Mouse (Mus musculus) stomach, embryonic 15.5 days (tissue): ENCODE data around the gene Pnpla3. TPM values are rescaled to one million over a fixed set of nuclear protein-coding genes. Genes with fewer than 3 reads are reported as not detected.
"Not testable (repeated sequence)": the region's sequence is repeated elsewhere in the genome, so short reads cannot be mapped to it uniquely, and the experiment has no call there.

Experiments
- ATAC-seq: fragments of 200-750 bp; cut with Nextera tagmentation; 2 replicates; pipeline ENCODE4 v1.8.0; 2017; ENCODE audit warnings: low read depth, moderate number of reproducible peaks, moderate TSS enrichment; ENCODE audit not compliant: insufficient read depth, low FRiP score
- H3K27ac ChIP-seq: fragments of 300-500 bp; sonication (generic); 2 replicates; pipeline ENCODE4 v1.5.1; 2015; ENCODE audit warnings: mild to moderate bottlenecking, inconsistent platforms
- H3K27me3 ChIP-seq: fragments of 300-500 bp; sonication (generic); replicated peaks from 2 replicates; pipeline ENCODE4 v1.6.1; 2015; ENCODE audit warnings: inconsistent platforms
- H3K36me3 ChIP-seq: fragments of 300-500 bp; sonication (generic); 2 replicates; pipeline ENCODE4 v1.6.1; 2015; ENCODE audit warnings: inconsistent platforms
- H3K4me1 ChIP-seq: fragments of 300-500 bp; sonication (generic); 2 replicates; pipeline ENCODE4 v1.6.1; 2015; ENCODE audit warnings: inconsistent platforms
- H3K4me2 ChIP-seq: fragments of 300-500 bp; sonication (generic); 2 replicates; pipeline ENCODE4 v1.6.1; 2015; ENCODE audit warnings: mild to moderate bottlenecking, inconsistent platforms
- H3K4me3 ChIP-seq: fragments of 300-500 bp; sonication (generic); replicated peaks from 2 replicates; pipeline ENCODE4 v1.5.1; 2015; ENCODE audit warnings: inconsistent platforms
- H3K9ac ChIP-seq: fragments of 300-500 bp; sonication (generic); 2 replicates; pipeline ENCODE4 v1.6.1; 2015; ENCODE audit warnings: inconsistent platforms
- H3K9me3 ChIP-seq: fragments of 300-500 bp; sonication (generic); 2 replicates; pipeline ENCODE4 v1.6.1; 2016; ENCODE audit warnings: inconsistent platforms
- WGBS: fragments of 180-500 bp; shearing (Covaris S2); methylation state at CpG from one replicate; pipeline ENCODE4 v1.1.7; 2015; 5-methylcytosine and 5-hydroxymethylcytosine counted together
- polyA plus RNA-seq: library from polyadenylated mRNA; unstranded; fragments of >200 nt; fragmentation: Nextera tagmentation; extraction: Ambion mirVana; gene quantifications from 2 replicates; pipeline ENCODE4 v1.2.1, GENCODE M21; 2015

Pnpla3 gene
- polyA plus RNA-seq, 1 experiment from 2014 or later: 0.85 TPM

GRCm38 (mm10) chr15:84139592-84140005 lies 28.0 kb upstream of the Pnpla3 start:
- WGBS: 75% methylated on average over 5 of the region's 5 CpGs
- Histone ChIP-seq H3K27me3 (no peaks in the 10 kb centered on the region), H3K4me2 (no peak overlapping the region), H3K36me3 (no peaks in the 10 kb centered on the region), H3K4me3 (no peak overlapping the region), H3K27ac (no peak overlapping the region), H3K9ac (no peak overlapping the region), H3K9me3 (no peaks in the 10 kb centered on the region), H3K4me1 (no peaks in the 10 kb centered on the region)
- ATAC-seq: no peak

- no peak overlapping the region for H3K4me2 ChIP-seq
- 47% methylated on average over 3 of the region's 3 CpGs for WGBS
- no peak for ATAC-seq
Observed at GRCm38 (mm10) chr15:84140109-84140508, 27.5 kb upstream of the Pnpla3 start.

GRCm38 (mm10) chr15:84140929-84141328 lies 26.7 kb upstream of the Pnpla3 start:
- Histone ChIP-seq H3K27me3 (no peaks in the 10 kb centered on the region), H3K4me2 (no peak overlapping the region), H3K9me3 (no peaks in the 10 kb centered on the region), H3K36me3 (no peaks in the 10 kb centered on the region), H3K27ac (no peak overlapping the region), H3K9ac (no peak overlapping the region), H3K4me3 (no peak overlapping the region), H3K4me1 (no peaks in the 10 kb centered on the region)
- WGBS: 49% methylated on average over 5 of the region's 5 CpGs
- ATAC-seq: no peak

More at GRCm38 (mm10) chr15:84140109-84140508, 27.5 kb upstream of the Pnpla3 start:
- Histone ChIP-seq H3K4me1 (no peaks in the 10 kb centered on the region), H3K9ac (no peak overlapping the region), H3K9me3 (no peaks in the 10 kb centered on the region), H3K27ac (no peak overlapping the region), H3K4me3 (no peak overlapping the region), H3K27me3 (no peaks in the 10 kb centered on the region), H3K36me3 (no peaks in the 10 kb centered on the region)

- WGBS: 83% methylated on average over 2 of the region's 2 CpGs
- ATAC-seq: no peak
- Histone ChIP-seq H3K4me2 (no peak overlapping the region), H3K9me3 (no peaks in the 10 kb centered on the region), H3K36me3 (no peaks in the 10 kb centered on the region), H3K4me3 (no peak overlapping the region), H3K9ac (no peak overlapping the region), H3K27ac (no peak overlapping the region), H3K27me3 (no peaks in the 10 kb centered on the region), H3K4me1 (no peaks in the 10 kb centered on the region)
Observed at GRCm38 (mm10) chr15:84156158-84156557, 11.5 kb upstream of the Pnpla3 start.

- not testable (repeated sequence) for H3K4me2 ChIP-seq, H3K27me3 ChIP-seq, H3K27ac ChIP-seq, H3K9me3 ChIP-seq, H3K4me1 ChIP-seq, H3K36me3 ChIP-seq, H3K9ac ChIP-seq, ATAC-seq, H3K4me3 ChIP-seq
- WGBS: 81% methylated on average over 6 of the region's 6 CpGs
Observed at GRCm38 (mm10) chr15:84157530-84157929, 10.1 kb upstream of the Pnpla3 start.

GRCm38 (mm10) chr15:84161871-84162270 lies 5.8 kb upstream of the Pnpla3 start:
- Histone ChIP-seq H3K9ac (no peak overlapping the region), H3K36me3 (no peaks in the 10 kb centered on the region), H3K27me3 (no peaks in the 10 kb centered on the region), H3K27ac (no peak overlapping the region), H3K4me2 (no peak overlapping the region), H3K4me1 (no peaks in the 10 kb centered on the region), H3K4me3 (no peak overlapping the region), H3K9me3 (no peaks in the 10 kb centered on the region)
- no peak for ATAC-seq
- WGBS: 78% methylated on average over 6 of the region's 6 CpGs

GRCm38 (mm10) chr15:84166818-84167217 lies 819 bp upstream of the Pnpla3 start:
- ATAC-seq: no peak
- H3K4me2 ChIP-seq: no peak overlapping the region
- WGBS: 65% methylated on average over 6 of the region's 6 CpGs

GRCm38 (mm10) chr15:84168170-84169161 lies 829 bp downstream of the Pnpla3 start:
- H3K27ac ChIP-seq: no peak overlapping the region
- H3K36me3 ChIP-seq: no peaks in the 10 kb centered on the region
- peak; percentile 17; the same call in 1 of the 2 replicates for ATAC-seq
- peaks cover 13% of the 10 kb centered on the region for H3K4me1 ChIP-seq
- H3K9me3 ChIP-seq: no peaks in the 10 kb centered on the region
- H3K4me2 ChIP-seq: peak overlapping the region; percentile 99
- peaks cover 4% of the 10 kb centered on the region; the same call in 1 of the 2 replicates for H3K27me3 ChIP-seq
- WGBS: 3% methylated on average over 28 of the region's 28 CpGs
- H3K4me3 ChIP-seq: peak overlapping the region; percentile 52
- peak overlapping the region; percentile 17; the same call in 1 of the 2 replicates for H3K9ac ChIP-seq

More at GRCm38 (mm10) chr15:84166818-84167217, 819 bp upstream of the Pnpla3 start:
- Histone ChIP-seq H3K27me3 (peaks cover 4% of the 10 kb centered on the region; the same call in 1 of the 2 replicates), H3K9ac (no peak overlapping the region), H3K9me3 (no peaks in the 10 kb centered on the region), H3K36me3 (no peaks in the 10 kb centered on the region), H3K27ac (no peak overlapping the region), H3K4me3 (no peak overlapping the region), H3K4me1 (peaks cover 13% of the 10 kb centered on the region)

GRCm38 (mm10) chr15:84169511-84169910 lies 1.9 kb downstream of the Pnpla3 start:
- Histone ChIP-seq H3K9ac (no peak overlapping the region), H3K27ac (no peak overlapping the region), H3K4me3 (no peak overlapping the region), H3K9me3 (no peaks in the 10 kb centered on the region), H3K36me3 (no peaks in the 10 kb centered on the region), H3K4me2 (no peak overlapping the region), H3K4me1 (peaks cover 13% of the 10 kb centered on the region), H3K27me3 (peaks cover 4% of the 10 kb centered on the region; the same call in 1 of the 2 replicates)
- 65% methylated on average over 1 of the region's 1 CpGs for WGBS
- ATAC-seq: no peak

GRCm38 (mm10) chr15:84171166-84171565 lies 3.5 kb downstream of the Pnpla3 start:
- no peak for ATAC-seq
- Histone ChIP-seq H3K4me2 (no peak overlapping the region), H3K4me3 (no peak overlapping the region), H3K27me3 (peaks cover 4% of the 10 kb centered on the region; the same call in 1 of the 2 replicates), H3K4me1 (peaks cover 13% of the 10 kb centered on the region), H3K9ac (no peak overlapping the region), H3K27ac (no peak overlapping the region), H3K36me3 (no peaks in the 10 kb centered on the region), H3K9me3 (no peaks in the 10 kb centered on the region)
- 79% methylated on average over 7 of the region's 7 CpGs for WGBS

GRCm38 (mm10) chr15:84178733-84179132 lies 11.1 kb downstream of the Pnpla3 start:
- WGBS: 90% methylated on average over 9 of the region's 9 CpGs
- no peaks in the 10 kb centered on the region for H3K9me3 ChIP-seq
- 0 out of 2 replicates have a peak, but pooled peaks cover 2% of the 10 kb centered on the region for H3K4me1 ChIP-seq
- H3K27me3 ChIP-seq: no peaks in the 10 kb centered on the region
- H3K36me3 ChIP-seq: no peaks in the 10 kb centered on the region
- H3K4me2 ChIP-seq: no peak overlapping the region
- H3K4me3 ChIP-seq: no peak overlapping the region
- no peak overlapping the region for H3K27ac ChIP-seq
- ATAC-seq: no peak
- H3K9ac ChIP-seq: no peak overlapping the region

GRCm38 (mm10) chr15:84182000-84182399 lies 14.4 kb downstream of the Pnpla3 start:
- Histone ChIP-seq H3K4me1 (0 out of 2 replicates have a peak, but pooled peaks cover 3% of the 10 kb centered on the region), H3K4me3 (no peak overlapping the region), H3K9me3 (no peaks in the 10 kb centered on the region), H3K27me3 (no peaks in the 10 kb centered on the region), H3K36me3 (no peaks in the 10 kb centered on the region), H3K9ac (no peak overlapping the region), H3K4me2 (no peak overlapping the region), H3K27ac (no peak overlapping the region)
- no peak for ATAC-seq
- 66% methylated on average over 6 of the region's 6 CpGs for WGBS
